Mouse (Mus musculus) neural tube, embryonic 12.5 days (tissue): ENCODE data around the gene H2-K1. TPM values are rescaled to one million over a fixed set of nuclear protein-coding genes. Genes with fewer than 3 reads are reported as not detected.

ENCODE experiments used
- ATAC-seq: fragments of 200-750 bp; cut with Nextera tagmentation; 2 replicates; pipeline ENCODE4 v1.8.0; 2017; ENCODE audit warnings: low read depth, mild to moderate bottlenecking, moderate TSS enrichment, moderate library complexity; ENCODE audit not compliant: low FRiP score
- H3K27ac ChIP-seq: fragments of 300-500 bp; sonication (generic); 2 replicates; pipeline ENCODE4 v1.5.1; 2016
- H3K27me3 ChIP-seq: fragments of 300-500 bp; sonication (generic); replicated peaks from 2 replicates; pipeline ENCODE4 v1.6.1; 2016; ENCODE audit warnings: mild to moderate bottlenecking
- H3K36me3 ChIP-seq: fragments of 300-500 bp; sonication (generic); 2 replicates; pipeline ENCODE4 v1.6.1; 2016; ENCODE audit warnings: mild to moderate bottlenecking
- H3K4me1 ChIP-seq: fragments of 300-500 bp; sonication (generic); 2 replicates; pipeline ENCODE4 v1.6.1; 2016
- H3K4me2 ChIP-seq: fragments of 300-500 bp; sonication (generic); replicated peaks from 2 replicates; pipeline ENCODE4 v1.6.1; 2016; ENCODE audit warnings: mild to moderate bottlenecking
- H3K4me3 ChIP-seq: fragments of 300-500 bp; sonication (generic); 2 replicates; pipeline ENCODE4 v1.5.1; 2016
- H3K9ac ChIP-seq: fragments of 300-500 bp; sonication (generic); 2 replicates; pipeline ENCODE4 v1.6.1; 2016; ENCODE audit warnings: mild to moderate bottlenecking
- H3K9me3 ChIP-seq: fragments of 300-500 bp; sonication (generic); 2 replicates; pipeline ENCODE4 v1.6.1; 2016; ENCODE audit warnings: mild to moderate bottlenecking
- WGBS: fragments of 180-500 bp; shearing (Covaris S2); methylation state at CpG from one replicate; pipeline ENCODE4 v1.1.7; 2016; 5-methylcytosine and 5-hydroxymethylcytosine counted together
- polyA plus RNA-seq: library from polyadenylated mRNA; unstranded; fragments of >200 nt; fragmentation: Nextera tagmentation; extraction: Ambion mirVana; gene quantifications from 2 replicates; pipeline ENCODE4 v1.2.1, GENCODE M21; 2016

H2-K1 gene
- polyA plus RNA-seq, 1 experiment from 2014 or later, result 15.2 TPM

DNA sequence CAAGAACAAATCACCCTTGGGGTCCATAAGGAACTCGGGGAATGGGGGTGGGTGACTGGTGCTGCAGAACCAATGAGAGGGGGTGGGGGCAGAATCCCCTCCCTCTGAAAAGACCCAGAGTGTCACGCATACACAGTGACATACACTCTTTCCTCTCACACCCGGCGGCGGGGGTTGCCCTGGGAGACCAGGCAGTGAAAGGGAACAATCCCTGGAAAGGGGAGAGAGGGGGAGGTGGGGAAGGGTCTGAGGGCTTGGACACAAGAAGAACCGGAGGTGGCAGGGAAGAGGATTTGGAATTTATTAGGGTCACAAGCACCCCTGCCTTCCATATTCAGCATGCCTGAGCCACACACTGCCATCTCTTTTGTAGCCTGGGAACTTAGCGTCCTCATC is 25.6 kb upstream of the H2-K1 start:
- Histone ChIP-seq H3K9ac (peak overlapping the region; percentile 96), H3K4me2 (peak overlapping the region; percentile 98), H3K36me3 (peaks cover 45% of the 10 kb centered on the region), H3K27ac (peak overlapping the region; percentile 95; the same call in 1 of the 2 replicates), H3K4me3 (peak overlapping the region; percentile 90), H3K4me1 (peaks cover 66% of the 10 kb centered on the region), H3K9me3 (peaks cover 2% of the 10 kb centered on the region; the same call in 1 of the 2 replicates), H3K27me3 (no peaks in the 10 kb centered on the region)
- WGBS, result 2% methylated on average over 7 of the region's 7 CpGs
- ATAC-seq, result peak; percentile 41

DNA sequence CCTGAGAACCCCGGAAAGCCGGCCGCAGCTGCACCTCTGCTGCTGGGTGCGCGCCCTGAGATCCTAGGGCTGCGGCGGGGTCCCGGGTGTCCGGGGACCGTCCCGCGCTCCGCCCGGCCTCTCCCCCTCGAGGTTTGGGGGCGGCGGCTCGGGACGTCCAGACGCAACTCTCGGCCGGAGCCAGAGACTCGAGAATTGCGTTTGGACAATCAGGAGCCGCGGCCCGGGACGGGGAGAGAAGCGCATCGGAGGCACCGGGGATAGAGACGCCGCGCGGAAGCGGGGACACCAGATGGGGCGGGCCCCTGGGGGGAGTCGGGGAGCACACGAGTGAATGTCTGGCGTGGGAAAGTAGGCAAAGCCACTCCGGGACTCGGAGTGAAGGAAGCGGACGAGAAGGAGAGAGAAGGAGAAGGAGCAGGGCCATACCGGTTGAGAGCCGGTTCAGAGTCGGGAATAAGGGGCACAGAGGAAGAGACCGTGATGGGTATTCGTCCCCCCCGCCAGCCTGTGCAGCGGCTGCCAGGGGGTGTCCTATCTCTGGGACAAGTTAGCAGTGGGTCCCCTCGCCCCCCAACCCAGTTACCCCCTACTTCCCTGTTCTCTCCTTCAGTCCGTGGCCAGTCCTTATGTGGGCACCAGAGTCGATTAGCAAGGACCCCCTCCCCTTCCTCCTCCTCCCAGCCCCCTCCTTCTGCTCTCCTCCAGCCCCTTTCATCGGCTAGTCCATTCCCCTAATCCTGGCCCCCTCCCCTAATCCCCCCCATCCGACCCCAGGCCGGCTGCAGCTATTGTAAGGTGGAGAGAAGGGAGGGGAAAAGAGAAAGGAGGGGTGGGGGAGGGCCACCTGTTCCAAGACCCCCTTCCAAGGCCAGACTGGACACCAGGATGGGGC is 25.0 kb upstream of the H2-K1 start:
- H3K4me3 ChIP-seq, result peak overlapping the region; percentile 90
- H3K9ac ChIP-seq, result peak overlapping the region; percentile 96
- WGBS, result under 1% methylated on average over 57 of the region's 57 CpGs
- H3K27me3 ChIP-seq, result no peaks in the 10 kb centered on the region
- peaks cover 5% of the 10 kb centered on the region; the same call in 1 of the 2 replicates for H3K9me3 ChIP-seq
- H3K4me2 ChIP-seq, result peak overlapping the region; percentile 98
- peaks cover 60% of the 10 kb centered on the region for H3K4me1 ChIP-seq
- peak; percentile 31 for ATAC-seq
- H3K36me3 ChIP-seq, result peaks cover 49% of the 10 kb centered on the region
- peak overlapping the region; percentile 95 for H3K27ac ChIP-seq

- H3K4me1 ChIP-seq, result peaks cover 52% of the 10 kb centered on the region
- peak; percentile 62 for ATAC-seq
- H3K9ac ChIP-seq, result peak within 1 kb of the TSS; percentile 96
- WGBS, result under 1% methylated on average over 56 of the region's 58 CpGs
- peaks cover 5% of the 10 kb centered on the region; the same call in 1 of the 2 replicates for H3K9me3 ChIP-seq
- H3K4me3 ChIP-seq, result peak within 1 kb of the TSS; percentile 90
- peaks cover 44% of the 10 kb centered on the region for H3K36me3 ChIP-seq
- peak within 1 kb of the TSS; percentile 95 for H3K27ac ChIP-seq
- no peaks in the 10 kb centered on the region for H3K27me3 ChIP-seq
- peak within 1 kb of the TSS; percentile 98 for H3K4me2 ChIP-seq
Measured at GRCm38 (mm10) chr17:34024317-34024821, 24.2 kb upstream of the H2-K1 start, which contains the start of gene Ring1. Gene Ring1 (minus strand): TSS chr17:34024680.

GRCm38 (mm10) chr17:34023678-34024077 is 23.5 kb upstream of the H2-K1 start:
- peak overlapping the region; percentile 96; the same call in 1 of the 2 replicates for H3K9ac ChIP-seq
- H3K36me3 ChIP-seq, result peaks cover 37% of the 10 kb centered on the region
- peak overlapping the region; percentile 98 for H3K4me2 ChIP-seq
- peaks cover 5% of the 10 kb centered on the region; the same call in 1 of the 2 replicates for H3K9me3 ChIP-seq
- H3K4me3 ChIP-seq, result peak overlapping the region; percentile 90
- no peak for ATAC-seq
- H3K27ac ChIP-seq, result peak overlapping the region; percentile 95; the same call in 1 of the 2 replicates
- H3K27me3 ChIP-seq, result no peaks in the 10 kb centered on the region
- H3K4me1 ChIP-seq, result peaks cover 46% of the 10 kb centered on the region
- WGBS, result 72% methylated on average over 9 of the region's 9 CpGs

DNA sequence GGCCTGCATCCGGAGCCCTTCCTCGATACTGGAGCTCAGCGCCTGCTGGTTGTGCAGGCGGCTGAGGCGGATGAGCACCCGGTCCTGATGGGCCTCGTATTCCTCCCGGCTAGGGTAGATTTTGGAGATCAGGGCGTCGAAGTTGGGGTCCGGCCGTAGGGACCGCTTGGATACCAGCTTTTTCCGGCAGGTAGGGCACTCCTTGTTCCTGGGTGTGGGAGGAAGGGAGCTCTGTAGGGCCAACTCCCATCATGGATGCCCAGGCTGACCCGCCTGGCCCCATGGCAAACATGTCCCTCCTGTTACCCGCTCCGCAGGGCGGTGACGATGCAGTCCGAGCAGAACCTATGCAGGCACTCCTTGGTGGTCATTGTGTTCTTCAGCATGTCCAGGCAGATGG is 22.8 kb upstream of the H2-K1 start:
- peaks cover 32% of the 10 kb centered on the region for H3K36me3 ChIP-seq
- H3K9me3 ChIP-seq, result peaks cover 5% of the 10 kb centered on the region; the same call in 1 of the 2 replicates
- ATAC-seq, result no peak
- peaks cover 39% of the 10 kb centered on the region for H3K4me1 ChIP-seq
- no peaks in the 10 kb centered on the region for H3K27me3 ChIP-seq
- no peak overlapping the region; the same call in 1 of the 2 replicates for H3K4me2 ChIP-seq
- H3K4me3 ChIP-seq, result no peak overlapping the region
- 94% methylated on average over 20 of the region's 20 CpGs for WGBS
- no peak overlapping the region for H3K9ac ChIP-seq
- no peak overlapping the region for H3K27ac ChIP-seq

GRCm38 (mm10) chr17:34022414-34022783 is 22.3 kb upstream of the H2-K1 start:
- Histone ChIP-seq H3K36me3 (peaks cover 32% of the 10 kb centered on the region), H3K9me3 (peaks cover 5% of the 10 kb centered on the region; the same call in 1 of the 2 replicates), H3K4me1 (peaks cover 34% of the 10 kb centered on the region), H3K27ac (no peak overlapping the region), H3K4me2 (0 out of 2 replicates have a peak overlapping the region, but pooled peaks have one; percentile 6), H3K27me3 (no peaks in the 10 kb centered on the region), H3K9ac (no peak overlapping the region), H3K4me3 (no peak overlapping the region)
- 96% methylated on average over 14 of the region's 14 CpGs for WGBS
- no peak for ATAC-seq

- Histone ChIP-seq H3K27ac (no peak overlapping the region), H3K27me3 (no peaks in the 10 kb centered on the region), H3K4me1 (peaks cover 28% of the 10 kb centered on the region), H3K4me2 (no peak overlapping the region), H3K36me3 (peaks cover 32% of the 10 kb centered on the region), H3K9me3 (peaks cover 5% of the 10 kb centered on the region; the same call in 1 of the 2 replicates), H3K9ac (no peak overlapping the region), H3K4me3 (no peak overlapping the region)
- 95% methylated on average over 23 of the region's 23 CpGs for WGBS
- ATAC-seq, result no peak
Measured at GRCm38 (mm10) chr17:34021539-34022413, 21.6 kb upstream of the H2-K1 start.

DNA sequence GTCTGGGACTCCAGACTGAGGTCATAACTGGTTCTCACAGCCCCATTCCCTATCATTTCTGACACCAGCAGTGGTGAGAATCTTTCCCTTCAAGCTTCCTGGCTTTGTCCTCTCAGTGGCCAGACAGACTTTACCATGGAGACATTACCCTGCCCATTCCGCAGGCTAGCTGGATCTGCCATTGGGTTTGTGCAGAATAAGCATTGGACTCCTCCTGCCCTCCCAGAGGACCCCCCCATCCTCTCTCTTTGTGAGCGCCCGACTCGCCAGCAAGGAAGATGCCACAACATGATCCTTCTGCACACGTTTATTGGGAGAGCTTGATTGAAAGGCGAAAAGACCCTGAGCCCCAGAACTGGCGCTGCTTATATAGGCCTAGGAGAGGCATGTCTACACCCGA is 13.3 kb upstream of the H2-K1 start:
- WGBS, result 91% methylated on average over 8 of the region's 8 CpGs
- no peak overlapping the region for H3K27ac ChIP-seq
- H3K27me3 ChIP-seq, result no peaks in the 10 kb centered on the region
- no peak overlapping the region for H3K9ac ChIP-seq
- no peak for ATAC-seq
- H3K4me2 ChIP-seq, result no peak overlapping the region
- H3K4me3 ChIP-seq, result no peak overlapping the region
- H3K36me3 ChIP-seq, result peaks cover 9% of the 10 kb centered on the region
- H3K4me1 ChIP-seq, result no peaks in the 10 kb centered on the region
- no peaks in the 10 kb centered on the region for H3K9me3 ChIP-seq

DNA sequence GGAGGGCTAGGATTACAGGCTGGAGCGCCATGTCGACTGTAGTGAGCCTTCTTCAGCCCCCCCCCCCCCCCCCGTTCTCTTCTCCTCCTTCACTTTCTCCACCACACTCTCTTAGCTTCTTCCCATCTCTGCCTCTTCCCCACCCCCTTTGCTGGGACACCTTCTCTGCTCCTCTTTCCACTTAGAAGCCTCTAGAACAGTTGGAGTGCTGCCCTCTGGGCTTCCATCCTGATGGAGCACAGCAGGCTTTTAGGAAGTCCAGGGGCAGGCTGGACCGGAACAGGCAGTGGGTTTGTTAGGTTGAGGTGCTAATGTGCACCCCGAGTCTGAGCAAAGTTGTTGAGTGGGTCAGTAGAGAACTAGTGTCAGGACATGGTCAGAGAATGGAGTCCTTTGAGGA is 10.0 kb upstream of the H2-K1 start:
- H3K9ac ChIP-seq, result no peak overlapping the region
- H3K27ac ChIP-seq, result no peak overlapping the region
- H3K4me2 ChIP-seq, result no peak overlapping the region
- H3K4me1 ChIP-seq, result no peaks in the 10 kb centered on the region
- H3K4me3 ChIP-seq, result no peak overlapping the region
- no peak for ATAC-seq
- H3K36me3 ChIP-seq, result peaks cover 9% of the 10 kb centered on the region
- WGBS, result 79% methylated on average over 5 of the region's 5 CpGs
- no peaks in the 10 kb centered on the region for H3K9me3 ChIP-seq
- H3K27me3 ChIP-seq, result no peaks in the 10 kb centered on the region

GRCm38 (mm10) chr17:34006570-34006969 is 6.4 kb upstream of the H2-K1 start:
- H3K4me1 ChIP-seq, result no peaks in the 10 kb centered on the region
- no peak overlapping the region for H3K4me3 ChIP-seq
- no peak overlapping the region for H3K9ac ChIP-seq
- WGBS, result 48% methylated on average over 2 of the region's 2 CpGs
- H3K4me2 ChIP-seq, result no peak overlapping the region
- peaks cover under 1% of the 10 kb centered on the region; the same call in 1 of the 2 replicates for H3K27me3 ChIP-seq
- H3K9me3 ChIP-seq, result no peaks in the 10 kb centered on the region
- H3K27ac ChIP-seq, result no peak overlapping the region
- no peak for ATAC-seq
- H3K36me3 ChIP-seq, result no peaks in the 10 kb centered on the region

GRCm38 (mm10) chr17:34003426-34003825 is 3.3 kb upstream of the H2-K1 start:
- no peaks in the 10 kb centered on the region for H3K9me3 ChIP-seq
- no peaks in the 10 kb centered on the region for H3K36me3 ChIP-seq
- H3K27ac ChIP-seq, result no peak overlapping the region
- H3K4me3 ChIP-seq, result no peak overlapping the region
- no peak overlapping the region for H3K9ac ChIP-seq
- ATAC-seq, result no peak
- 6% methylated on average over 5 of the region's 5 CpGs for WGBS
- no peak overlapping the region for H3K4me2 ChIP-seq
- H3K27me3 ChIP-seq, result peaks cover 27% of the 10 kb centered on the region
- peaks cover 10% of the 10 kb centered on the region for H3K4me1 ChIP-seq
